Mouse (Mus musculus): ENCODE results near the gene Cmya5. TPM values are rescaled to one million over a fixed set of nuclear protein-coding genes. Genes with fewer than 3 reads are reported as not detected.

Gene Cmya5
- polyA plus RNA-seq, 1 experiment = 2.6 TPM

GRCm38 (mm10) chr13:93000640-93001351 lies 143.7 kb downstream of the Cmya5 start:
- Histone ChIP-seq H3K27me3 (ENCODE audit: control insufficient read depth, insufficient read depth, low read length) (no peaks in the 10 kb centered on the region), H3K27ac (ENCODE audit: insufficient read depth, low read length) (no peak overlapping the region), H3K4me3 (replicated peaks; ENCODE audit: insufficient read depth, low read depth, low read length) (no peak overlapping the region), H3K4me1 (ENCODE audit: control insufficient read depth, insufficient read depth, low read length) (no peaks in the 10 kb centered on the region; the same call in 1 of the 2 replicates)
- DNase-seq = no peak
- TF ChIP-seq POLR2A (IDR thresholded peaks at IDR 0.05; ENCODE audit: borderline replicate concordance, insufficient read depth, low read length) (no peak), CTCF (IDR thresholded peaks at IDR 0.05; ENCODE audit: borderline replicate concordance, insufficient read depth, low read depth, low read length) (no peak)
- 39% methylated on average over 12 of the region's 12 CpGs for WGBS

GRCm38 (mm10) chr13:92999860-93000259 lies 144.7 kb downstream of the Cmya5 start:
- Histone ChIP-seq H3K4me3 (replicated peaks; ENCODE audit: insufficient read depth, low read depth, low read length) (no peak overlapping the region), H3K27ac (ENCODE audit: insufficient read depth, low read length) (no peak overlapping the region), H3K4me1 (ENCODE audit: control insufficient read depth, insufficient read depth, low read length) (no peaks in the 10 kb centered on the region; the same call in 1 of the 2 replicates), H3K27me3 (ENCODE audit: control insufficient read depth, insufficient read depth, low read length) (no peaks in the 10 kb centered on the region)
- WGBS = 78% methylated on average over 9 of the region's 9 CpGs
- no peak for TF ChIP-seq CTCF (IDR thresholded peaks at IDR 0.05; ENCODE audit: borderline replicate concordance, insufficient read depth, low read depth, low read length)
- TF ChIP-seq POLR2A (IDR thresholded peaks at IDR 0.05; ENCODE audit: borderline replicate concordance, insufficient read depth, low read length) = no peak
- no peak for DNase-seq

- Histone ChIP-seq H3K4me3 (replicated peaks; ENCODE audit: insufficient read depth, low read depth, low read length) (no peak overlapping the region), H3K27me3 (ENCODE audit: control insufficient read depth, insufficient read depth, low read length) (no peaks in the 10 kb centered on the region), H3K4me1 (ENCODE audit: control insufficient read depth, insufficient read depth, low read length) (no peaks in the 10 kb centered on the region), H3K27ac (ENCODE audit: insufficient read depth, low read length) (no peak overlapping the region)
- DNase-seq = no peak
- TF ChIP-seq CTCF (IDR thresholded peaks at IDR 0.05; ENCODE audit: borderline replicate concordance, insufficient read depth, low read depth, low read length) (no peak), POLR2A (IDR thresholded peaks at IDR 0.05; ENCODE audit: borderline replicate concordance, insufficient read depth, low read length) (no peak)
Measured at GRCm38 (mm10) chr13:92994743-92995142, 149.8 kb downstream of the Cmya5 start.

- TF ChIP-seq CTCF (IDR thresholded peaks at IDR 0.05; ENCODE audit: borderline replicate concordance, insufficient read depth, low read depth, low read length) = no peak
- WGBS = 87% methylated on average over 5 of the region's 5 CpGs
- DNase-seq = no peak
Measured at GRCm38 (mm10) chr13:92992823-92993222, 151.7 kb downstream of the Cmya5 start.

More at GRCm38 (mm10) chr13:92992823-92993222, 151.7 kb downstream of the Cmya5 start:
- no peak overlapping the region for H3K27ac ChIP-seq (ENCODE audit: insufficient read depth, low read length)
- H3K27me3 ChIP-seq (ENCODE audit: control insufficient read depth, insufficient read depth, low read length) = no peaks in the 10 kb centered on the region
- peaks cover 2% of the 10 kb centered on the region for H3K4me1 ChIP-seq (ENCODE audit: control insufficient read depth, insufficient read depth, low read length)
- H3K4me3 ChIP-seq (replicated peaks; ENCODE audit: insufficient read depth, low read depth, low read length) = no peak overlapping the region

Other genes starting within 250 kb of the Cmya5 start
- gene Tent2, start 47.7 kb upstream of the Cmya5 start, polyA plus RNA-seq (2012; rRNA removed) = 33.3 and 34.1 TPM in 2 replicates
- 15.7 and 15.8 TPM in 2 replicates for gene Homer1, start 154.9 kb upstream of the Cmya5 start, polyA plus RNA-seq (2012; rRNA removed)